Mouse (Mus musculus) embryonic facial prominence, embryonic 14.5 days (tissue): ENCODE data around the gene Manbal. TPM values are rescaled to one million over a fixed set of nuclear protein-coding genes. Genes with fewer than 3 reads are reported as not detected.

ENCODE experiments used
- ATAC-seq: fragments of 200-750 bp; cut with Nextera tagmentation; 2 replicates; pipeline ENCODE4 v1.8.0; 2017; ENCODE audit warnings: low read depth, moderate number of reproducible peaks, moderate TSS enrichment
- DNase-seq: peaks from one replicate; pipeline ENCODE4 v3.0.0-alpha.2; 2015; ENCODE audit warnings: low spot score
- H3K27ac ChIP-seq: fragments of 300-500 bp; sonication (generic); replicated peaks from 2 replicates; pipeline ENCODE4 v1.5.1; 2014; ENCODE audit warnings: low read depth, mild to moderate bottlenecking, low read length, moderate library complexity
- H3K27me3 ChIP-seq: fragments of 300-500 bp; sonication (generic); replicated peaks from 2 replicates; pipeline ENCODE4 v1.6.1; 2014; ENCODE audit warnings: low read length; ENCODE audit not compliant: control insufficient read depth, insufficient read depth
- H3K36me3 ChIP-seq: fragments of 300-500 bp; sonication (generic); 2 replicates; pipeline ENCODE4 v1.6.1; 2014; ENCODE audit warnings: low read length, mixed read lengths; ENCODE audit not compliant: control insufficient read depth, insufficient read depth
- H3K4me1 ChIP-seq: fragments of 300-500 bp; sonication (generic); 2 replicates; pipeline ENCODE4 v1.6.1; 2014; ENCODE audit warnings: antibody characterized with exemption, low read length; ENCODE audit not compliant: control insufficient read depth, insufficient read depth
- H3K4me2 ChIP-seq: fragments of 300-500 bp; sonication (generic); 2 replicates; pipeline ENCODE4 v1.6.1; 2014; ENCODE audit warnings: low read depth, mild to moderate bottlenecking, low read length, moderate library complexity, mixed read lengths
- H3K4me3 ChIP-seq: fragments of 300-500 bp; sonication (generic); 2 replicates; pipeline ENCODE4 v1.5.1; 2014; ENCODE audit warnings: low read depth, mild to moderate bottlenecking, low read length
- H3K9ac ChIP-seq: fragments of 300-500 bp; sonication (generic); 2 replicates; pipeline ENCODE4 v1.6.1; 2014; ENCODE audit warnings: low read depth, mild to moderate bottlenecking, low read length, moderate library complexity, mixed read lengths
- H3K9me3 ChIP-seq: fragments of 300-500 bp; sonication (generic); 2 replicates; pipeline ENCODE4 v1.6.1; 2016; ENCODE audit warnings: low read length; ENCODE audit not compliant: control insufficient read depth
- WGBS: fragments of 180-500 bp; shearing (Covaris S2); extraction: QIAGEN DNeasy Blood & Tissue Kit; methylation state at CpG from one replicate; pipeline ENCODE4 v1.1.7; 2014; 5-methylcytosine and 5-hydroxymethylcytosine counted together
- polyA plus RNA-seq: library from polyadenylated mRNA; unstranded; fragments of >200 nt; fragmentation: Nextera tagmentation; extraction: Ambion mirVana; gene quantifications from 2 replicates; pipeline ENCODE4 v1.2.1, GENCODE M21; 2014

Manbal gene
- polyA plus RNA-seq, 1 experiment from 2014 or later, result 39.7 TPM

- no peak for ATAC-seq
Measured at GRCm38 (mm10) chr2:157353183-157353582, 14.2 kb upstream of the Manbal start.

GRCm38 (mm10) chr2:157354106-157354505, 13.3 kb upstream of the Manbal start:
- Histone ChIP-seq H3K27me3 (no peaks in the 10 kb centered on the region), H3K4me2 (no peak overlapping the region), H3K9ac (no peak overlapping the region), H3K4me3 (no peak overlapping the region), H3K36me3 (no peaks in the 10 kb centered on the region), H3K4me1 (no peaks in the 10 kb centered on the region), H3K27ac (no peak overlapping the region), H3K9me3 (0 out of 2 replicates have a peak, but pooled peaks cover 5% of the 10 kb centered on the region)
- DNase-seq (peak; percentile 31), ATAC-seq (no peak)
- WGBS, result 40% methylated on average over 3 of the region's 3 CpGs

More at GRCm38 (mm10) chr2:157353183-157353582, 14.2 kb upstream of the Manbal start:
- WGBS, result 75% methylated on average over 4 of the region's 4 CpGs
- 0 out of 2 replicates have a peak, but pooled peaks cover 5% of the 10 kb centered on the region for H3K9me3 ChIP-seq
- no peak overlapping the region for H3K27ac ChIP-seq
- no peaks in the 10 kb centered on the region for H3K4me1 ChIP-seq
- H3K4me3 ChIP-seq, result no peak overlapping the region
- no peak for DNase-seq
- H3K9ac ChIP-seq, result no peak overlapping the region
- no peaks in the 10 kb centered on the region for H3K27me3 ChIP-seq
- H3K36me3 ChIP-seq, result no peaks in the 10 kb centered on the region
- H3K4me2 ChIP-seq, result no peak overlapping the region

DNA sequence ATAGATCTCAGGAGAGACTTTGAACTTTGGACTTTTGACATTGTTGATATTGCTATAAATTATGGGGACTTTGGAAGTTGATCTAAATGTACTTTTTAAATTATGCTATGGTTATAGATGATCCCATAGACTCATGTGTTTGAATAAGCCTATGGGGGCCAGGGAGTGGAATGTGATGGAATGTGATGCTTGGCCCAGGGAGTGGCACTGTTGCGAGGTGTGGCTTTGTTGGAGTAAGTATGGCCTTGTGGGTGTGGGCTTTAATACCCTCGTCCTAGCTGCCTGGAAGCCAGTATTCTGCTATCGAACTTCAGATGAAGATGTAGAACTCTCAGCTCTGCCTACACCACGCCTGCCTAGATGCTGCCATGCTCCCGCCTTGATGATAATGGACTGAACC, 7.4 kb upstream of the Manbal start:
- H3K4me3 ChIP-seq, result no peak overlapping the region
- ATAC-seq (no peak), DNase-seq (no peak)
- H3K27ac ChIP-seq, result no peak overlapping the region
- H3K9me3 ChIP-seq, result 0 out of 2 replicates have a peak, but pooled peaks cover 4% of the 10 kb centered on the region
- H3K4me1 ChIP-seq, result no peaks in the 10 kb centered on the region
- H3K27me3 ChIP-seq, result no peaks in the 10 kb centered on the region
- no peaks in the 10 kb centered on the region for H3K36me3 ChIP-seq
- no peak overlapping the region for H3K9ac ChIP-seq
- H3K4me2 ChIP-seq, result no peak overlapping the region
- 71% methylated on average over 5 of the region's 5 CpGs for WGBS

DNA sequence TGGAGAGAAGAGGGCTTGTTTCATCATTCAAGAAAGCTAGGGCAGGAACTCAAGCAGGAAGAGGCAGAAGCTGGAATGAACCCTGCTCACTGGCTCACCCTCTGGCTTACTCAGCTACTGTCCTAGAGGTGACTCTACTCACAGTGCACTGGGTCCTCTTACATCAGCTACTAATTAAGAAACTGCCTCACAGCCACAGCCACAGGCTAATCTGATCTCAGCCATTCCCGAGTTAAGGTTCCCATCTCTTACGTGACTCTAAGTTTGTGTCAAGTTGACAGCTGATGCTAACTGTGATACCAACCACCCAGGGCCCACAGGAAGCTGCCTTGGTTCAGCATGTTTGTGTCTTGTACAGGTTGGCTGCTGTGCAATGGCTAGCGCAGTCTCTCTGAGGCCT, 4.4 kb upstream of the Manbal start:
- H3K4me2 ChIP-seq, result no peak overlapping the region

DNA sequence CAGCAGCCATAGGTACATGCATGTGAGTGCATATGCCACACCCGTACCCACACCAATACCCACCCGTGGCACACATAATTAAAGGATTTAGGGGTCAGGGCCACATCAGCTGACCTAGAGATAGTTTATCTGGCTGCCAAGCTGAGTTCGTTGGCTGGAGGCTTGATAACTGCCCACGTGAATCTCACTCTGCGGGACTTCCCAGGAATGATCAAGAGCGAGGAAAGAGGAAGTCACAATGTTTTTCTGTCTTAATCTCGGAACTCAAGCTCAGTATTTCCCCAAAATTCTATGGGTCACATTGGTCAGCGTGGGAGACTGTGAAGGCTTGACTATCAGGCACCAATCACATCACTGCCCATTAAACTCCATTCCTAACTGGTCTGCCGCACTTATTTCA, 632 bp upstream of the Manbal start:
- Histone ChIP-seq H3K27me3 (no peaks in the 10 kb centered on the region), H3K9me3 (no peaks in the 10 kb centered on the region), H3K27ac (peak overlapping the region; percentile 92; the same call in 1 of the 2 replicates), H3K4me1 (peaks cover 15% of the 10 kb centered on the region), H3K4me3 (peak overlapping the region; percentile 93), H3K4me2 (peak overlapping the region; percentile 82), H3K36me3 (no peaks in the 10 kb centered on the region), H3K9ac (peak overlapping the region; percentile 92)
- no peak for ATAC-seq
- DNase-seq, result no peak
- WGBS, result 88% methylated on average over 9 of the region's 9 CpGs

More for the DNA sequence above, 4.4 kb upstream of the Manbal start:
- Histone ChIP-seq H3K27me3 (no peaks in the 10 kb centered on the region), H3K9me3 (no peaks in the 10 kb centered on the region), H3K4me1 (peaks cover 7% of the 10 kb centered on the region), H3K9ac (no peak overlapping the region), H3K36me3 (no peaks in the 10 kb centered on the region), H3K4me3 (no peak overlapping the region), H3K27ac (no peak overlapping the region)
- WGBS, result 65% methylated on average over 3 of the region's 3 CpGs
- ATAC-seq (no peak), DNase-seq (no peak)

DNA sequence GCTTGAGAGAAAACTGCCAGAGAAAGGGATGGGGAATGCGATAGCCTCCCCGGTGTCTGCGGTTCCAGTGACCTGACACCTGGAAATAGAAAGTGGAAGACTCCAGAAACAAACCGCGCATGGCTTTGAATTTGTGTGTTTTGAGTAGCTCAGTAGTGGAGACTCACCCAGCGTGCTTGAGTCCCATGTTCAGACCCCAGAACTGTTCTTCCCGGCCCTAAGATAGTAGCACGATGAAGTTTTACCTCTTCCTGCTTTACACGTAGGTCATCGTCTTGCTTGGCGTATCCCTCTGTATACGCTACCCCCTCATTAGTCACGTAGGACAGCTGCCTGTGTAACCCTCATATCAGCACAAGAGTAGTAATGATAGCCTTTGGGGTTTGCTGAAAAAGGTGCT, 597 bp downstream of the Manbal start:
- Histone ChIP-seq H3K4me2 (peak overlapping the region; percentile 82), H3K27ac (peak overlapping the region; percentile 92), H3K4me1 (peaks cover 15% of the 10 kb centered on the region), H3K9ac (peak overlapping the region; percentile 92), H3K9me3 (no peaks in the 10 kb centered on the region), H3K27me3 (no peaks in the 10 kb centered on the region), H3K4me3 (peak overlapping the region; percentile 93), H3K36me3 (no peaks in the 10 kb centered on the region)
- 5% methylated on average over 13 of the region's 13 CpGs for WGBS
- DNase-seq (no peak), ATAC-seq (peak; percentile 5; the same call in 1 of the 2 replicates)

DNA sequence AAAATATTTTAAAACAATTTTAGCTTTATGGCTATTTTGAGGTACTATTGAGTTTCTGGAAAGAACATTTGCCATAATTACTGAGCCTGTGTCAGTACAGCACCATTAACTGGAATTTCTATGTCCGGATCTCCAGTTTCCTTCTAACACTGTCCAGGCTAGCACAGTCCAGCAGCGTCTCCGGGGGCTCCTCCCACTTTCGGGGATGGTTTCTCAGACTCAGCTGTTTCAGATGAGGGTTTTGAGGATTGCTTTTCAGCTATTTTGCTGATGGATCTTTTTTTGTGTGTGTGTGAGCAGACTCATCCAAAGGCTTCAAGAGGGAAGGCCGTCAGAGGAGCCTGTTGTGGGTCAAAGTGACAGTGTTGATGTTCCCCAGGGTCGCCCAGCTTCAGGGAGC, 4.3 kb downstream of the Manbal start:
- H3K4me2 ChIP-seq, result no peak overlapping the region
- ATAC-seq (no peak), DNase-seq (no peak)
- 73% methylated on average over 6 of the region's 6 CpGs for WGBS
- peak overlapping the region; percentile 15 for H3K27ac ChIP-seq
- no peak overlapping the region for H3K9ac ChIP-seq
- H3K36me3 ChIP-seq, result 0 out of 2 replicates have a peak, but pooled peaks cover 5% of the 10 kb centered on the region
- H3K27me3 ChIP-seq, result no peaks in the 10 kb centered on the region
- peaks cover 26% of the 10 kb centered on the region for H3K4me1 ChIP-seq
- no peak overlapping the region for H3K4me3 ChIP-seq
- no peaks in the 10 kb centered on the region for H3K9me3 ChIP-seq

- WGBS, result 73% methylated on average over 3 of the region's 3 CpGs
- Histone ChIP-seq H3K9ac (no peak overlapping the region), H3K36me3 (peaks cover 5% of the 10 kb centered on the region; the same call in 1 of the 2 replicates), H3K27me3 (no peaks in the 10 kb centered on the region), H3K4me1 (peaks cover 14% of the 10 kb centered on the region), H3K27ac (no peak overlapping the region), H3K4me2 (no peak overlapping the region), H3K4me3 (no peak overlapping the region), H3K9me3 (no peaks in the 10 kb centered on the region)
- ATAC-seq, result no peak
- DNase-seq, result no peak
Measured at GRCm38 (mm10) chr2:157373681-157374080, 6.3 kb downstream of the Manbal start.

GRCm38 (mm10) chr2:157375051-157375450, 7.7 kb downstream of the Manbal start:
- Histone ChIP-seq H3K4me1 (peaks cover 12% of the 10 kb centered on the region; the same call in 1 of the 2 replicates), H3K27me3 (no peaks in the 10 kb centered on the region), H3K9me3 (no peaks in the 10 kb centered on the region), H3K4me2 (no peak overlapping the region), H3K4me3 (no peak overlapping the region), H3K27ac (no peak overlapping the region), H3K9ac (no peak overlapping the region), H3K36me3 (peaks cover 18% of the 10 kb centered on the region; the same call in 1 of the 2 replicates)
- no peak for ATAC-seq
- no peak for DNase-seq
- 60% methylated on average over 8 of the region's 8 CpGs for WGBS
